Mouse (Mus musculus) adrenal gland (tissue): ENCODE data around the gene Nfe2.
"Not testable (repeated sequence)": the region's sequence is repeated elsewhere in the genome, so short reads cannot be mapped to it uniquely, and the experiment has no call there.

Experiments
- intact Hi-C: fragments of 180-260 bp; cut with DNase I; formaldehyde crosslinking; loops from one replicate; pipeline ENCODE4 v1.15.1; 2025

Nfe2 gene

DNA sequence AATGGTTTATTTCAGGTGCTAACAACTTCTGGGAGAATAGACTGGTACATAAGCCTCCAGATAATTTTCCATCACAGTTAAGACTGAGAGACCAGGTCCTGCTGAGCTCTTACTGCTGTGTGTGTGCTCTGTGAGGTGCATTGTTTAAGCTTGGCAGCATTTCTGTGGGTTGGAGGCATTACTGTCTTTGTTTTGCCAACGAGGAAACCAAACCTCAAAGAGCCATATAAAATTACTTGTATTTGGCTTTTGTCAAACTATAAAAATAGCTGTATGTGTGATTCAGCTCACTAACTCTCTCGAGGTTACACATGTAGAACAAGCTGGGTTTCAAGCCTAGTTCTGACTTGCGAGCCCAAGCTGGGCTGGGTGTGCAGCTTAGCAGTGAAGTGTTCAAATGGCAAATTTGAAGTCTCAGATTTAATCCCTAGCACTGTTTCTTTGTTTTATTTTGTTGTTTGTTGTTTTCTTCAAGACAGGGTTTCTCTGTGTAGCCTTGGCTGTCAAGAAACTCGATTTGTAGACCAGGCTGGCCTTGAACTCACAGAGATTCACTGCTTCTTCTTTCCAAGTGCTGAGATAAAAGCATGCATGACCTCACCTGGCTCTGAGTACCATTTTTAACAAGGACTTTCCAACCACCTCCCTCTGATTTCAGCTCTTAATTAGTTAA lies 34.6 kb upstream of the Nfe2 start:
- intact Hi-C loops: no loop called here

DNA sequence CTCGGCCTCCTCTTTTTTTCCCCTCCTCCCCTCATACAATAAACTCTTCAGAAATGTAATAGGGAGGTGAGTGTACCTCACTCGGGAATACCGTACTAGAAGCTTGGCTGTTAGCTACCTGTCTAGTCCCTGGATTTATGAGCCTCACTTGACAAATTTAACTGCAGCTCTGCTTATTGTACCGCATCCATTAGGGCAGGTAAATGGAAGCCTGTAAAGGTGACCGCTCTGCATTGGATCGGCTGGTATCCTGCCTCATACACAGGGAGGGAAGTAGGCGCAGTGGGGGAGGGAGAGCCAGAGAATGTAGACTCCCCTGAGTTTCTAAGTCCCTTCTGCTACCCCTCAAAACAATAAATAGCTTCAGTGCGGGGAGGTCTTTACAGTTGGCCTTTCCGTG lies 32.6 kb upstream of the Nfe2 start:
- intact Hi-C loops: no loop called here

DNA sequence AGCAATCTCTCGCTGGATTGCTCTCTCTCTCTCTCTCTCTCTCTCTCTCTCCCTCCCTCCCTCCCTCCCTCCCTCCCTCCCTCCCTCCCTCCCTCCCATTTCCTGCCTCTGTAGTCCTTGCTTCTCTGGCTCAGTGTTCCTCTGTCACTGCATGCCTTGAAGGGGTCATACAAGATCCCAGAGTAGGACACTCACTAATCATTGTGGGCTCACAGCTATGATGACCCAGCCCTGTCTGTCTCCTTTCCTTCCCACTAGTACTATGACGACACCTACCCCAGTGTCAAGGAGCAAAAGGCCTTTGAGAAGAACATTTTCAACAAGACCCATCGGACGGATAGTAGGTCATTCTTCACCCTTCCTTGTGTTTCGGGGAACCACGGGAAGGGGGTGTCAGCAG lies 32.2 kb upstream of the Nfe2 start:
- intact Hi-C loops: no loop called here

DNA sequence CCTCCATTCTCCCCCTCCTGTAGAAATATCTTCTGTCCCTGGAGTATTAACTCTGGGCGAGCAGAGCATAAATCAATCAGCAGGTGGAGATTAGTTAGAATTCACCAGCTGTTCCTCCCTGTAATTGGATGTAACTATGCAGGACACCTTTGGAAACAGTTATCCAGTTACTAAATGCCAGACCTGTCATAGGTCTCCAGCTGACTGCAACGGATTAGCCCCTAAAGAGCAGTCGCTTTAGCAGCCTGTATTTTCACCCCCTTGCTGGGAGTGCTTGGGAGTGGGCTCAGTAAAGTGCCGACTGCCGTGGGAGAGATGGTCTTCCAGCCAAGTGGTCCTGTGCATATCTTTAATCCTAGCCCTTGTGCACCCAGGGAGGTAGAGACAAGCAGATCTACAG lies 31.4 kb upstream of the Nfe2 start:
- intact Hi-C loops: no loop called here

DNA sequence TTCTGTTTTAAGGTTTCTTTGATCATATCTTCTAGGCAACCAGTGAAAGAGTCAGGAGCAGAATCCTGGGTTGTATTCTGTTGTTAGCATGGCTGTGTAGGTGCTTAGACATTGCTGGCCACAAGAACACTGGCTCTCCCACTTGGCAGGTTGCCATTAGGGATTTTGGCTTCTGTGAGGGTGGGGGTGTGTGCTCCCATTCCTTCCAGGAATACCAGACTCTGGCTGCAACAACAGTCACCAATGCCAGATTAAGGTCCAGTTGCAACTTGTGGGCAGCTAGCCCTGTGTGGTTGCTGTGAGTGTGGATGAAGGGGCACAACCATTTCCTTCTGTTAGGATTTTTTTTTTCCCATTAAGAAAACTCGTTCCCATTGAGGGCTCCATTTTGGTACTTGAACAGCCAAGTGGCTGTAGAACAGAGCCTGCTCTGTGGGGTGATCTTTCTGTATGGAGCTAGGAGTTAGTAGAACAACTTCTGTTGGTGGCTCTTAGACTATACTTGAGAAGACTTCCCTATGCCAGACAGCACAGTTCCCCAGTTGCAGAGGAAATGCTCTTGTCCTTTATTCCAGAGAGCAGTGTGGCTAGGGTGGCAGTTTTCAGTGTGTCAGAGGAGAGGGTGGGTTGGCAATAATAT lies 27.7 kb upstream of the Nfe2 start:
- intact Hi-C loops: loop anchor here (2.0 kb wide), 1 partner anchor 21 kb away; no protein-coding TSS in a partner anchor

DNA sequence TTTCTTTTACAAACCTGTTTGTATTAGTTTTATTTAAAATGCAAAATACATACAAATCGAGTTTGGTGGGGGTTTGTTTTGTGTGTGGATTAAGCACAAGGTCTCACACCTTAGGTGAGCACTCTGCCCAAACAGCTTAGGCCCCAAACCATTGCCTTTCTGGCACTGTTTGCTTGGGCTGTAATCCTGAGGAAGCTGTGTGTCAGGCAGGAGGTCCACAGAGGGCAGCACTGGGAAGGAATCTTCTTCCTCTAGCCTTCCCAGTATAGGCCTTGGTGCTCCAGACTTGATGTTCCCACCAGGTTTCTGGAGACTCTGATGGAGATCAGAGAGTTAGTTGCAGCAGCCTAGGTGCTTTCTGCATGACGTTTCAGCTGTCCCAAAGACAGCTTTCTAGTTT lies 26.4 kb upstream of the Nfe2 start:
- intact Hi-C loops: loop anchor here (2.0 kb wide), 1 partner anchor 22 kb away; no protein-coding TSS in a partner anchor

DNA sequence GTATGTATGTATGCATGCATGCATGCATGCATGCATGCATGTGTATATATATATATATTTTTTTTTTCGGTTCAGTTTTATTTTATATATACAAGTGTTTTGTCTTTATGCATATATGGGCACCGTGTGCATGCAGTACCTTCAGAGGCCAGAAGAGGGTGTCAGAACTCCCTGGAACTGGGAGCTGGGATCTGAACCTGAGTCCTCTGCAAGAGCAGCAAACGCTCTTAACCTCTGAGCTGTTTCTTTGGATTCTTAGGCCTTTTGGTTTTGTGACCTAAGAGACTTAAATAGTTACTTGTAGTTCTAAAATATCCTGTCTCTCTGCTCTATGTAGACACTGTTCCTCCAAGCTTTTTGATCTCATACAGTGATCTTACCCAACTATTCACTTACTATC lies 25.9 kb upstream of the Nfe2 start:
- intact Hi-C loops: loop anchor here (2.0 kb wide), 1 partner anchor 23 kb away; no protein-coding TSS in a partner anchor

DNA sequence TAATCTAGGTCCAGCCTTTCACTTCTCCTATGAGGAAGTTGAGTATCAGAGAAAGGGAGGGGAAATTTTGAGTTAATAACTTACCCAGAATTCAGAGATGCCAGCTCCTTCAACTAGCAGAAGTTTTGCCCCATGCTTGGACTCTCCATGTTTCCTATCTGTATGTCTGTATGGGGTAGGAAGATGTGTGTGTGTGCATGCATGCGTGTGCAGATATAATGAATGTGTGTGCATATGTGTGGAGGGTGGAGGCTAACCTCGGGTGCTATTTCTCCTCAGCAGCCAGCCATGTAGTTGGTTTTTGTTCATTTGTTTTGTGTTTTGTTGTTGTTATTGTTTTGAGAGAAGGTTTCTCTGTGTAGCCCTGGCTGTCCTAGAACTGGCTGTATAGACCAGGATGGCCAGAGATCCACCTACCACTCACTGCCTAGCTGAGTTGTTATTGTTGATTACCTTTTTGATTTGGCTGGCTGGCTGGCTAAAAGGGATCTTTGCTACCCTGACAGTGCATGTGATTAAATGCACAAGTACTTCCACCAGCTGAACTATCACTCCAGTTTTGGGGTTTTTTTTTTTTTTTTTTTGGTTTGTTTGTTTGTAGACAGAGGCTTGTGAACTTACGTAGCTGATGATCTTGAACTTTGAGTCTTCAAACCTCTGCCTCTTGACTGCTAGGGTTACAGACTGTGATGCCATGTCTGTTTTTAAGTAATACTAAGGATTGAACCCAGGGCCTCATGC lies 23.4 kb upstream of the Nfe2 start:
- intact Hi-C loops: no loop called here

DNA sequence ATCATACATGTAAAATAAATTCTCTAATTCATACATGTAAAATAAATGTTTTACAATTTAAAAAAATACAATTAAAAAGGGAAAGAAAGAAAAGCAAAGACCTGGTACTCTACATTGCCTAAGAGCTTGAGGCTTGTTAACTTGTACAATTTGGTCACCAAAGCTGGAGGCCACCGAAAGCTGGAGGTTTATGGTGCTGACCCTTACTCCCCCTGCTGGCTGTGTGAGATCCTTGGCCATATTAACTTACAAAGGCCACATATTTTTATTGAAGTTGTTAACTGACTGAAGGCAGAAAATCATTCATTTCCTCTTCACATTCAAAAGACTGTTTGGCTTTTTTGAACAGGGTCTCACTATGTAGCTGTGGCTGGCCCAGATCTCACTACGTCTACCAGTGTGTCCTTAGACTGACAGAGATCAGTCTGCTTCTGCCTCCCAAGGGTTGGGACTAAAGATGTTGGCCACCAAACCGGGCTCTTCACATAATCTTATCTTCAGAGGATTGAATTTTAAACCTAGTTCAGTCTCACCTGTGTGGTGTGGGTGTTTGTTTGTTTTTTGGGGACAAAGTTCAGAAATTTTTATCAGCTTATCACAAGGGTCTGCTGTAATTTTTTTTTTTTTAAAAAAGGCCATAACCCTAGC lies 22.7 kb upstream of the Nfe2 start:
- intact Hi-C loops: no loop called here

DNA sequence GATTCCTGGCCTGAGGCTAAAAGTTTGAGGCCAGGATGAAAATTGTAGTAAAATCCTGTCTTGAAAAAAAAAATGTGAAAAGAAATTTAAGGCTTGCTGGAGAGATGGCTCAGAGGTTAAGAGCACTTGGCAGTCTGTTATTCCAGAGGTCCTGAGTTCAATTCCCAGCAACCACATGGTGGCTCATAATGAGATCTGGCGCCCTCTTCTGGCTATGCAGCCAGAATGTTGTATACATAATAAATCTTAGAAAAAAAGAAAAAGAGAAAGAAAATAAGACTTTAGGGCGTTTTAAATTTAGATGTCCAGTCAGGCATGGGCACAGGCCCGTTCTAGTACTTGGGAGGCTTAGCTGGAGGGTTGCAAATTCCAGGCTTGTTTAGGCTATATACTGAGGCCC lies 21.5 kb upstream of the Nfe2 start:
- intact Hi-C loops: no loop called here

DNA sequence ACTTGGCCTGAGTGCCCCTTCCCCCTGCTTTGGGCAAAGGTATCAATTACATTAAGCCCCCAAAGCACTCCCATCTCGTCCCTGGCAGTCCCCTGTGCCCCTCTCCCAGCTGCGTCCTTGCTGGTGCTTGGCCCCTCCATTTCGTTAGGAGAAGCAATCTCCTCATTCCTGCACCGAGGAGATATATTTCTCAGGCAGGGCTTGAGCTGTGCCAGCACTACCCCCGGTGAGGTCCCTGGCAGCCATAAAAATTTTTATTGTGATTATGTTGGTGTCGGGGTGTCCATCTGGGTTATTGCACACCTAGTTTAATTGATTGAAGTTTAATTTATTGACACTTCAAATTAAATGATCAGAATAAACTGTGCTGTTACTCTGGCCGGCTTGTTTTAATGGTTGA lies 19.7 kb upstream of the Nfe2 start:
- intact Hi-C loops: no loop called here

DNA sequence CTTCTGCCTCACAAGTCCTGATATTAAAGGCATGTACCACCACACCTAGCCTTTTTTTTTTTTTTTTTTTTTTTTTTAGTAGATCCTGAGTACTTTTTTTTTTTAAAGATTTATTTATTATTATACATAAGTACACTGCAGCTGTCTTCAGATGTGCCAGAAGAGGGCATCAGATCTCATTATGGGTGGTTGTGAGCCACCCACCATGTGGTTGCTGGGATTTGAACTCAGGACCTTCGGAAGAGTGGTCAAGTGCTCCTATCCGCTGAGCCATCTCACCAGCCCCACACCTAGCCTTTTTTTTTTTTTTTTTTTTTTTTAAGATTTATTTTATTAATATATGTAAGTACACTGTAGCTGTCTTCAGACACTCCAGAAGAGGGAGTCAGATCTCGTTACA lies 17.7 kb upstream of the Nfe2 start:
- intact Hi-C loops: not testable (repeated sequence)

DNA sequence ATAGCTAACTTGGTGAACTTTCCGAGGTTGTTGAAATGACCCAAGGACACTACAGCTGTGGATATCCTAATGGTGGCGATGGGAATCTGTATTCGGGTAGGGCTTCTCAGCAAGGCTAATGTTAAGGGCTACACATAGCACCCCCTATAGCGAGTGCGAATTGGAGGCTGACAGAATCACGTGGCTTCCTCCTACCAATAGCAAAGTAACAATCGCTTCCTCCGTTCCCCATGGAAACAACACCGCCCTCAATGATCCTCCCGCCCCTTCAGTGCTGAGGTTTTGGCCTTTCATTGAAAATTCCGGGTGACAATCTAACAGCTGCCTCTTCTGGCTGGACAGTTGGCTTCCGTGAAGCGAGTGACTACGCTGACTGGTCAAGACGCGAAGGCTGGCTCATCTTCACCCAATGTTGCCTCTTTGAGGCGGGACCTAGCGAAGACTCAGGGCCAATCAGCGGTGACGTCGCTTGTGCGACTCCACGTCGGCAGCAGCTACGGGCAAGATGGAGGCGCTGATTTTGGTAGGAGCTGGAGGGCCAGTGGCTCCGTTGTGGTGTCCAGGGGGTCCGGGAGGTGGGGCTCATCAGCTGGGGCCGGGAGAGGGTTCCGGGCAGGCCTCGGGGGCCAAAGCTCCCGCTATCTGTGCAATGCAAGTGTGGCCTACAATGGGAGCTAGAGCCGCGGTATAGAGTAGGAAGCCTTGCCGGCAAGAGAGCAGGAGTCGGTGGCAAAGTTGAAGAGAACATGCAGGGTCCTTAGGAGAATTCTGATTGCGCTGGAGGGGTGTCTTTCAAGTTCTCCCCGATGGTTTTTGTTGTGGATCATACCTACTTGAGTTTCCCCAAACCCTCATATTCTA lies 14.4 kb upstream of the Nfe2 start, which contains the start of gene Copz1:
Gene Copz1, plus strand, starts transcription at position 296 of the 861 bp plus-strand sequence.
- intact Hi-C loops: no loop called here

DNA sequence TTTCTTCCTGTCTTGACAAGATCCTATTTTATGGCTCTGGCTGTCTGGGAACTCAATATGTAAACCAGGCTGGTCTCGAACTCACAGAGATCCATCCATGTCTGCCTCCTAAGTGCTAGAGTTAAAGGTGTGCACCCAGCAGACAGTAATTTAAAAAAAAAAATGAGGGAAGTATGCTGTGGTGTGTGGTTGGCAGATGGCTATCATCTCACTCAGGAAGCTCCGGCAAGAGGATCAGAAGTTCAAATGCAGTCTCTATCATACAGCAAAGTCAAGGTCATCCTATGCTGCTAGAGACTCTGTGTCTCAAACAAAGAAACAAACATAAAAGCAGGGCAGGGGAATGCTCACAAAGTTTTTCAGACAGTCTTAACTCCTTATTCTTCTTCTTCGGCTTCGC lies 10.7 kb upstream of the Nfe2 start:
- intact Hi-C loops: no loop called here

DNA sequence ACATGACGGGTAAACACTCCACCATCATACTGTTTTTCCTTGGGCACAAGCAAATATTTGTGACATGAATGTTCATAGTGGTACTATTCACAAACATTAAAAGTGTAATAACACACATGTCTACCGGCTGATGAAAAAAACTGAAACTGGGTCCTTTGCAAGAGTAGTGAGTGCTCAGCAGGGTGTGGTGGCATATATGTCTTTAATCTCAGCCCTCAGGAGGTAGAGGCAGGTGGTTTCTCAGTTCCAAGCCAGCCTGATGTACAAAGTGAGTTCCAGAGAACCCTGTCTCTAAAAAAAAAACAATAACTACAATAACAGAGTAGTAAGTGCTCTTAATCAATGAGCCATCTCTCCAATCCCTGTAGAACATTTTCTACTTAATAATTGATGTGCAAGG lies 6.6 kb upstream of the Nfe2 start:
- intact Hi-C loops: no loop called here

DNA sequence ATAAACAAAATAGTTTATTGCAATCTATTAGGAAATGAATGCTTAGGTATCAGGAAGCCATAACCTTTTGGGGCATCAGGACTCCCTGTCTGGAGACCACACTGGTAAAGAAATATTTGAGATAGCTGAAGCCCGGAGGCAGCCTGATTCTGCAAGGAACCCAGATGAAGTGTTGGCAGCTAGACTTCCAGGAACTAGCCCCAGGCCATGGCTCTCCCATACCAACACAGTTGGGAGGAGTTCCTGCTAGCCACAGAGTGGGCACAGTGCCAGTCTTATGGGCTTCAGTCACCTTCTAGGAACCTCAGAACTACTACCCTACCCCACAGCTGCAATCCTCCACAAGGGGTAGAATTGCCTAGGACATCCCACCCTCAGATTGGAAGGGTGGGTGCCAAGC lies 1.8 kb upstream of the Nfe2 start:
- intact Hi-C loops: no loop called here

DNA sequence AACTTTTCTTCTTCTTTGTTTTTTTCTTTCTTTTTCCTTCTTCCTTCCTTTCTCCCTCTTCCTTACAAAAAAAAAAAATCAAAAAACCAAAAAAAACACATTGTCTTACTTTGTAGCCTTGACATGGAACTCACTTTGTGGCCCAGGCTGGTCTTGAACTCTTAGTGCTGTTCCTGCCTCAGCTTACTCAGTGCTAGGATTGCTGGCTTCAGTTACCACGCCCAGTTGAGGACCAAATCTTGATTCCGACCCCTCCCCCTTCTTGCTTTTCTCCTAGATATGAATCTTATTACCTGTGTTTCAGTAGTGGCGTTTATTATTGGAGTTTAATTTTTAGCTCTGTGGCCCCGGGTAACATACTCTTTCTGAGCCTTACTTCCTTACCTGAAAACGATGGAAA lies 959 bp upstream of the Nfe2 start:
- intact Hi-C loops: no loop called here

DNA sequence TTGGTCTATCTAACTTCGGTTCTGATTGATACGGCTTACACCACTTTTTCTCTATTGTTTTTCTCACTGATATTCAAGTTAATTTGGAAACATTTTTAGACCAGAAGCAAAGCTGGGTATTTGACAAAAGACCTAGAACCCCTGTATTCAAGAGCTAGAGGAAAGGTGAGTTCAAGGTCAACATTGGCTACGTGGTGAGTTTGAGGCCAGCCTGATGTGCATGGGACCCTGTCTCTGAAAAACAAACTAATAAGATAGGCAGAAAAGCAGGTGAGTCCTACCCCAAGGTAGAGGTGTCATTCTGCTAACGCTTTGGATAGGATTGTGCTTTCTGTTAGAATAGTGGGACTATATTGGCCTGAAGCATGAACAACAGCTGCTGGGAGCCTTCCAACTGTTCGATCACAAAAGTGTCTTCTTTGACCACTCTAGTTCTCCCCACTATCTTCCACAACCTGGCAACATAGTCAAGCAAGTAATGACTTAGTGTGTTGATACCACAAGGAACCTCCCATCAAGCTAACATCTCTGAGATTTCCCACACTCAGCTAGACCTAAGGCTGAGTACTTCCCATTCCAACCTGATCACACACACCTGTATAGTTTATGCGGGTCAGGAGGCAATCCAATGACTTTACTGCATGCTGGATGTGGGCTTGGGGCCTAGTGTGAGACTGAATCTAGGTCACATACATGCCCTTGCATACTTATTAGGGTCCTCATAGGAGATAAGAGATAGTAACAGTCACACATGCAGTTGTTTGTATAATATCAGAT lies 1.8 kb downstream of the Nfe2 start:
- intact Hi-C loops: no loop called here

DNA sequence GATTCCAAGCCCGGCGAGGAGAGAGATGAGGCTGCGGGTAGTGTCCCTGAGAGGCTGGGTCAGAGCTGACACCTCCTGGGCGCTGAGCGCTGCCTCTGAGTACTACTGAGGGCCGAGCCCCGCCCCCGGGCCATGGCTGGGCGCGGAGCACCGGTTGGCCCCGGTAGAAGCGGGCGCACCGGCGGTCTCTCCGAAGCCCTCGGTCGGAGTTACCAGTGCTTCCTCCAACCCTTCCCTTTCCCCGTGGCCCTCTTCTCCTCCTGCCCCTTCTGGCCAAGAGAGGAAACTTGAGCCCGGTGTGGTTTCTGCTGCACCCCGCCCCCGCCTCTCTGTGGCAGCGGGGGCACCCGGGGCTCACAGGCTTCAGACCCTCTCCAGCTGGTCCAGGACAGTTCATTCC lies 3.0 kb downstream of the Nfe2 start:
- intact Hi-C loops: no loop called here

DNA sequence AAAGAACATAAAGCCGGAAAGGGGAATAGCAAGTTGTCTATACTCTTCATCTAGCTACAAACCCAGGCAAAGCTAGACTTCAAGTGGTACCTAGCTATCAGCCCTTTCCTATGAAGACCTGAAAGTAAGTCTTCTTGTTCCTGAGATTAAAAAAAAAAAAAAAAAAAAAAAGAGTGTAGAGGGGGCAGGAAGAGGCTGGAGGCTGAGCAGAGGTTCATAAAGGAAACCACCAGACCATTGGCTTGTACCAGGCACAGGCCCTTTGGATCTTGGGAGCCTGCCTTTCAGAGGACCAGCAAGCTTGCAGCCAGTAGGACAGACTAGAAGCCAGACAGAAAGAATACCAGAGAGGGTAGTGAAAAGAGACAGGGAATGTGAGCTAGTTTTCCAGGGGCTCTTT lies 4.9 kb downstream of the Nfe2 start:
- intact Hi-C loops: no loop called here
